Mouse (Mus musculus): ENCODE results near the gene Mecom. TPM values are rescaled to one million over a fixed set of nuclear protein-coding genes. Genes with fewer than 3 reads are reported as not detected.

The Mecom gene
- polyA plus RNA-seq, 1 experiment from 2014 or later, result 22.4 TPM

DNA sequence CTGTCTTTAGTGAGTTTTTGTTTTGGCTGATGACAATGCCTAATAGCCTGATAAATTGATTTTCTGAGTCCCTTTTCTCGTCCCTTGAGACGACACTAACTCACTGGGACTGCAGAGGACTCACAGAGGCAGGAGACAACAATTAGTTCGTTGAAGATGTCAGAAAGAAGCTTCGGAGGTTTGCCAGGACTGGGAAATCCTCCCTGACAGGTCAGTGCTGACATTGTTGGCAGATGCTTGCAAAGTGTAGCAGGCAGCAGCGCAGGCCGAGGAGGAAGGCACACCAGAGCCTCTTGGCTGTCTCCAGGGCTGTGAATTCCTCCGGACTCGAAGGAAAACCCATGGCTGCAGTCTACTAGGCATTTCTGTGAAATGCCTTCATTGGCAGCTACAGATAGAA is 339.9 kb downstream of the Mecom start:
- WGBS, result 46% methylated on average over 8 of the region's 8 CpGs
- no peaks in the 10 kb centered on the region for H3K27me3 ChIP-seq (replicated peaks; ENCODE audit: insufficient read depth, low read length)
- peaks cover 13% of the 10 kb centered on the region; the same call in 1 of the 2 replicates for H3K4me1 ChIP-seq (ENCODE audit: insufficient read depth, low read depth, low read length)
- no peak overlapping the region for H3K4me3 ChIP-seq (ENCODE audit: low read depth, low read length)
- TF ChIP-seq CTCF (IDR thresholded peaks at IDR 0.05) (no peak), EP300 (IDR thresholded peaks at IDR 0.05) (no peak)
- ATAC-seq (no peak), DNase-seq (ENCODE audit: low spot score) (no peak)
- H3K27ac ChIP-seq (ENCODE audit: low read length), result no peak overlapping the region
- H3K9ac ChIP-seq (replicated peaks; ENCODE audit: low read depth), result no peak overlapping the region
- H3K36me3 ChIP-seq (ENCODE audit: insufficient read depth, low read length), result no peaks in the 10 kb centered on the region
- H3K9me3 ChIP-seq (ENCODE audit: low read length), result no peaks in the 10 kb centered on the region
- H3K4me2 ChIP-seq (replicated peaks; ENCODE audit: low read depth, low read length), result no peak overlapping the region

DNA sequence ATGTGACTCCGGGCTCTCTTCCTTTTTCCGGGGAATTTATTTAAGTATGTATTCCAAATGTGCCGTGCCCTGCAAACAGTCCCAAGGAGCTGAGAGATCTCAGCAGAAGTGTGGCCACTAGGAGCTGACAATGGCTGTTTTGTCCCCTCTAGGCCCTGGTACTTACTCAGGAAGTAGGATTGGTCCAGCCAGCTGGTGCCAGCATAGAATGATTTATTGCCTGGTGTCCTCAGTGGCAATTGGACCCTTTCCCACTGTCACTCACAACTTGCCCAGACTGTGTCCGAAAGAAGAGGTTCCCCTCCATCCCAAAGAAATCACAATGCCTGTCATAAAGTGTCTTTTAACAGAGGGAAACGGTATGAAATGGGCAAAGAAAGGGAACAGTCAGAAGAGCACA is 340.4 kb downstream of the Mecom start:
- peaks cover 10% of the 10 kb centered on the region; the same call in 1 of the 2 replicates for H3K4me1 ChIP-seq (ENCODE audit: insufficient read depth, low read depth, low read length)
- DNase-seq (ENCODE audit: low spot score), result peak; percentile 26
- H3K4me3 ChIP-seq (ENCODE audit: low read depth, low read length), result no peak overlapping the region
- no peaks in the 10 kb centered on the region for H3K36me3 ChIP-seq (ENCODE audit: insufficient read depth, low read length)
- no peak; the same call in 1 of the 2 replicates for ATAC-seq
- no peak overlapping the region for H3K27ac ChIP-seq (ENCODE audit: low read length)
- no peak for TF ChIP-seq EP300 (IDR thresholded peaks at IDR 0.05)
- TF ChIP-seq CTCF (IDR thresholded peaks at IDR 0.05), result peak; percentile 27
- WGBS, result 14% methylated on average over 5 of the region's 5 CpGs
- no peaks in the 10 kb centered on the region for H3K27me3 ChIP-seq (replicated peaks; ENCODE audit: insufficient read depth, low read length)
- no peaks in the 10 kb centered on the region for H3K9me3 ChIP-seq (ENCODE audit: low read length)
- H3K4me2 ChIP-seq (replicated peaks; ENCODE audit: low read depth, low read length), result no peak overlapping the region
- H3K9ac ChIP-seq (replicated peaks; ENCODE audit: low read depth), result no peak overlapping the region

DNA sequence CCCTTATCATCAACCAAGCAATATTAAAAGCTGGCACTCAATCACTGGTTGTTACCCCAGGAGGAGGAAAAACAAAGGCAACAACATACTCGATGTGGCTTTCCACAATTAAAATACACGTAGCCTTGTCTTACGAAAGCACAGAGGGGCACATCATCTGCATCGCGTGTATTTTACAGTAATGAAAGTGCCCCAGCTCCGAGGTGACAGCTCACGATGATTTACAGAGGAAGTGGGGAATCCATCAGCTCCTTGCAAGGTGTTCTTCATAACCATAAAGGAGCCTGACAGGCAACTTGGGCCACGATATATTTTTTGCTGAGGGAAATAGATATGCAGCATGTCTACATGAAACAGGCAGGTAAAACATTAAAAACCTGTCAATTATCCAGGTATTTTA is 341.7 kb downstream of the Mecom start:
- TF ChIP-seq EP300 (IDR thresholded peaks at IDR 0.05), result no peak
- no peak for TF ChIP-seq CTCF (IDR thresholded peaks at IDR 0.05)
- no peaks in the 10 kb centered on the region for H3K9me3 ChIP-seq (ENCODE audit: low read length)
- DNase-seq (ENCODE audit: low spot score) (no peak), ATAC-seq (no peak)
- H3K4me1 ChIP-seq (ENCODE audit: insufficient read depth, low read depth, low read length), result peaks cover 10% of the 10 kb centered on the region; the same call in 1 of the 2 replicates
- no peaks in the 10 kb centered on the region for H3K27me3 ChIP-seq (replicated peaks; ENCODE audit: insufficient read depth, low read length)
- H3K27ac ChIP-seq (ENCODE audit: low read length), result no peak overlapping the region
- H3K4me3 ChIP-seq (ENCODE audit: low read depth, low read length), result no peak overlapping the region
- WGBS, result 70% methylated on average over 8 of the region's 8 CpGs
- no peak overlapping the region for H3K4me2 ChIP-seq (replicated peaks; ENCODE audit: low read depth, low read length)
- no peaks in the 10 kb centered on the region for H3K36me3 ChIP-seq (ENCODE audit: insufficient read depth, low read length)
- H3K9ac ChIP-seq (replicated peaks; ENCODE audit: low read depth), result no peak overlapping the region

DNA sequence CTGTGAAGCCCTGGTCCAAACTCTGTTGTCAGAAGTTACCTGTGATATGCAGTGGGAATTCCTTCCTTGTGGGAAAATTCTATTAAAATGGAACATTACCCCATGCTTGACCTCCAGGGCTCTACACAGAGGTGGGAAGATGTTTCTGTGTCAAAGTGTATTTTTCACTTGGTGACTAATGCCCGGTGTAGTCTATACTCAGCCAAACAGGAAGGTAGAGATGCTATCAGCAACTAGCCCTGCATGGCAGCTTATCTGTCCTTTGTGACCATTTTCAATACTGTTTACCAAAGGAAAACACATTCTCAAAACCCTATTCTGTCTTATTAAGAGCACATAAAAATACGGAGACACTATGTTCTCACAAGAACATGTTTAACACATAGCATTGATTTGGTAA is 344.0 kb downstream of the Mecom start:
- H3K4me1 ChIP-seq (ENCODE audit: insufficient read depth, low read depth, low read length), result peaks cover 10% of the 10 kb centered on the region; the same call in 1 of the 2 replicates
- TF ChIP-seq CTCF (IDR thresholded peaks at IDR 0.05) (no peak), EP300 (IDR thresholded peaks at IDR 0.05) (peak; percentile 80)
- H3K9me3 ChIP-seq (ENCODE audit: low read length), result no peaks in the 10 kb centered on the region
- WGBS, result 44% methylated on average over 2 of the region's 2 CpGs
- DNase-seq (ENCODE audit: low spot score) (peak; percentile 24), ATAC-seq (peak; percentile 38)
- no peaks in the 10 kb centered on the region for H3K27me3 ChIP-seq (replicated peaks; ENCODE audit: insufficient read depth, low read length)
- no peak overlapping the region for H3K4me3 ChIP-seq (ENCODE audit: low read depth, low read length)
- no peak overlapping the region for H3K9ac ChIP-seq (replicated peaks; ENCODE audit: low read depth)
- H3K27ac ChIP-seq (ENCODE audit: low read length), result no peak overlapping the region
- no peak overlapping the region for H3K4me2 ChIP-seq (replicated peaks; ENCODE audit: low read depth, low read length)
- no peaks in the 10 kb centered on the region for H3K36me3 ChIP-seq (ENCODE audit: insufficient read depth, low read length)

DNA sequence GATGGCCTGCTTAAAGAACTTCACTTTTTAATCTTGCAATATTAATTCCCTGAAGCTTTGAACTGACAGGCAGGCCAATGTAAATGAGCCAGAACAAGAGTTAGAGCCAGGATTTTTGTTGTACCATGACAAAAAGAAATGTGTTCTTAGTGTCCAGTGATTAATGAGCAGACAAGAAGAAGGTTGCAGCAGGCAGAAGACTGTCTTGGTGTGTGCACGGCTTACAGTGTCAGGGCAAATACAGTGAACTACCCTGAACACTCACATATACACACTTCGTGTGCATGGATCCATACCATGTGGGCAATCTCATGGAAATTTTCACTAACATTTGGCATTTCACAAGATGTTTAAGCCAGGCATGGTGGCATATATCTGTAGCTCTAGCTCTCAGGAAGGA is 349.0 kb downstream of the Mecom start:
- no peak for TF ChIP-seq EP300 (IDR thresholded peaks at IDR 0.05)
- no peak for TF ChIP-seq CTCF (IDR thresholded peaks at IDR 0.05)
- H3K27me3 ChIP-seq (replicated peaks; ENCODE audit: insufficient read depth, low read length), result no peaks in the 10 kb centered on the region
- no peak overlapping the region for H3K4me3 ChIP-seq (ENCODE audit: low read depth, low read length)
- H3K36me3 ChIP-seq (ENCODE audit: insufficient read depth, low read length), result no peaks in the 10 kb centered on the region
- H3K27ac ChIP-seq (ENCODE audit: low read length), result no peak overlapping the region
- DNase-seq (ENCODE audit: low spot score) (no peak), ATAC-seq (no peak)
- WGBS, result 47% methylated on average over 2 of the region's 2 CpGs
- H3K9ac ChIP-seq (replicated peaks; ENCODE audit: low read depth), result no peak overlapping the region
- H3K4me1 ChIP-seq (ENCODE audit: insufficient read depth, low read depth, low read length), result peaks cover 5% of the 10 kb centered on the region; the same call in 1 of the 2 replicates
- no peak overlapping the region for H3K4me2 ChIP-seq (replicated peaks; ENCODE audit: low read depth, low read length)
- H3K9me3 ChIP-seq (ENCODE audit: low read length), result no peaks in the 10 kb centered on the region

DNA sequence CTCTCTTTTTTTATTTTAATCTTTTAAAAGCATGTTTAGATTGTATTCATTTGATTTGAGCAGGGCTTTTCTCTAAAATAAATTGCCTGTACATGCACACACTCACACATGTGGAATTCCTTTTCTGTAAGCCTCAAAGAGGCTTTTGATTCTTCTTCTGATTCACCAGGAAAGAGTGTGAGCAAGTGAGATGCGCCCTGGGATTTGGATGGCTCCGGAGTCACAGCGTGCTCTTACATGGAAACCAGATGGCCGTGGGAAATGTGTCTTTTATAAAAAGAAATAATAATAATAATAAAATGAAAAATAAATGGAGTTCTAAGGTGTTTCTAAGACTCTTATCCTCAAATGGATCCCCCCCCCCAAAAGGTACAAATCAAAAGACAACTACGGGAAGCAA is 349.6 kb downstream of the Mecom start:
- DNase-seq (ENCODE audit: low spot score), result no peak
- Histone ChIP-seq H3K9ac (replicated peaks; ENCODE audit: low read depth) (no peak overlapping the region), H3K9me3 (ENCODE audit: low read length) (no peaks in the 10 kb centered on the region), H3K27ac (ENCODE audit: low read length) (no peak overlapping the region), H3K4me2 (replicated peaks; ENCODE audit: low read depth, low read length) (no peak overlapping the region), H3K36me3 (ENCODE audit: insufficient read depth, low read length) (no peaks in the 10 kb centered on the region), H3K27me3 (replicated peaks; ENCODE audit: insufficient read depth, low read length) (no peaks in the 10 kb centered on the region), H3K4me3 (ENCODE audit: low read depth, low read length) (no peak overlapping the region), H3K4me1 (ENCODE audit: insufficient read depth, low read depth, low read length) (peaks cover under 1% of the 10 kb centered on the region; the same call in 1 of the 2 replicates)
- ATAC-seq, result no peak
- WGBS, result 79% methylated on average over 5 of the region's 5 CpGs
- TF ChIP-seq CTCF (IDR thresholded peaks at IDR 0.05) (no peak), EP300 (IDR thresholded peaks at IDR 0.05) (no peak)

DNA sequence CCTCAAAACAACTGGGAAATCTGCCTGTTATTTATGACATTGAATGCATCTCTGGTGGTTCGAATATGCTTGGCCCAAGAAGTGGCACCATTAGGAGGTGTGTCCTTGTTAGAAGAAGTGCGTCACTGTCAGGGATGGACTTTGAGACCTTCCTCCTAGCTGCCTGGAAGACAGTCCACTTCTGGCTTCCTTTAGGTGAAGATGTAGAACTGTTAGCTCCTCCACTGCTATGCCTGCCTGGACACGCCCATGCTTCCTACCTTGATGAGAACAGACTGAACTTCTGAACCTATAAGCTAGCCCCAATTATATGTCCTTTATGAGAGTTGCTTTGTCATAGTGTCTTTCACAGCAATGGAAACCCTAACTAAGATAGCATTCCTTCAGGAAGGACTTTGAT is 352.6 kb downstream of the Mecom start:
- Histone ChIP-seq H3K9ac (replicated peaks; ENCODE audit: low read depth) (no peak overlapping the region), H3K9me3 (ENCODE audit: low read length) (no peaks in the 10 kb centered on the region), H3K36me3 (ENCODE audit: insufficient read depth, low read length) (no peaks in the 10 kb centered on the region), H3K4me3 (ENCODE audit: low read depth, low read length) (no peak overlapping the region), H3K27ac (ENCODE audit: low read length) (no peak overlapping the region), H3K4me1 (ENCODE audit: insufficient read depth, low read depth, low read length) (no peaks in the 10 kb centered on the region), H3K27me3 (replicated peaks; ENCODE audit: insufficient read depth, low read length) (no peaks in the 10 kb centered on the region), H3K4me2 (replicated peaks; ENCODE audit: low read depth, low read length) (no peak overlapping the region)
- 82% methylated on average over 3 of the region's 3 CpGs for WGBS
- ATAC-seq (no peak), DNase-seq (ENCODE audit: low spot score) (no peak)
- TF ChIP-seq CTCF (IDR thresholded peaks at IDR 0.05), result no peak
- TF ChIP-seq EP300 (IDR thresholded peaks at IDR 0.05), result no peak
